Mouse (Mus musculus): ENCODE data around the gene Ap1g1.
"Not testable (repeated sequence)": the region's sequence is repeated elsewhere in the genome, so short reads cannot be mapped to it uniquely, and the experiment has no call there.

Gene Ap1g1

DNA sequence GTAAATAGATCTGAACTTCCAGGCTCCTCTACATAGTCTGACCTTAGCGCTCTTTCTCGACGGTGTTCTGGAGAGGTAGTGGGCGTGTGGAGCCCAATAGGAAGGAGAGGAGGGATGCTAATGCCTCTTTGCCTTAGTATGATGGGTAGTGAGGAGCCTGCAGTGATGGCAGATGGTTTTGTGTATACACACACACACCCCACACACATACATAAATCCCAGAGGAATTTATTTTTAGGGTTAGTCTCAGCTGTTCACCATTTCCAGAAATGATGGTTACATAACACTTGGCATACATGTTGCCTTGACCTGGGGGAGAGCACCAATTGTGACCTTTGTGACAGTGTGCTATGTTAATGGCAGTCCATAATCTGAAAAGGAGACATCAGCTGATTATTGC lies 87.2 kb downstream of the Ap1g1 start:
- no peak for DNase-seq (ENCODE audit: low read depth)

DNA sequence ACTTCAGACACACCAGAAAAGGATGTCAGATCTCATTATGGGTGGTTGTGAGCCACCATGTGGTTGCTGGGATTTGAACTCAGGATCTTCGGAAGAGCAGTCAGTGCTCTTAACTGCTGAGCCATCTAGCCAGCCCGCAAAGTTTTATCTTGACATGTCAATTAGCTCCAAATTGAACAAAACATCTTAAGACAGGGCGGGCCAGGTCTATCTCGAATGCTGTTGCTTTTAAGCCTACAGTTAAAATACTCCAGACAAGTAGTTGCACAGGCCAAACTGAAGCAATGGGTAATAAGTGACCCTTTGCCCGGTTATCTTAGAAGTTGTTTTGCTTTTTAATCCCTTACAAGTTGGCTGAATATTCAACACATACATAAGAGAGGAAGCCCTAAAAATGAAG lies 88.3 kb downstream of the Ap1g1 start:
- no peak for DNase-seq (ENCODE audit: low read depth)

DNA sequence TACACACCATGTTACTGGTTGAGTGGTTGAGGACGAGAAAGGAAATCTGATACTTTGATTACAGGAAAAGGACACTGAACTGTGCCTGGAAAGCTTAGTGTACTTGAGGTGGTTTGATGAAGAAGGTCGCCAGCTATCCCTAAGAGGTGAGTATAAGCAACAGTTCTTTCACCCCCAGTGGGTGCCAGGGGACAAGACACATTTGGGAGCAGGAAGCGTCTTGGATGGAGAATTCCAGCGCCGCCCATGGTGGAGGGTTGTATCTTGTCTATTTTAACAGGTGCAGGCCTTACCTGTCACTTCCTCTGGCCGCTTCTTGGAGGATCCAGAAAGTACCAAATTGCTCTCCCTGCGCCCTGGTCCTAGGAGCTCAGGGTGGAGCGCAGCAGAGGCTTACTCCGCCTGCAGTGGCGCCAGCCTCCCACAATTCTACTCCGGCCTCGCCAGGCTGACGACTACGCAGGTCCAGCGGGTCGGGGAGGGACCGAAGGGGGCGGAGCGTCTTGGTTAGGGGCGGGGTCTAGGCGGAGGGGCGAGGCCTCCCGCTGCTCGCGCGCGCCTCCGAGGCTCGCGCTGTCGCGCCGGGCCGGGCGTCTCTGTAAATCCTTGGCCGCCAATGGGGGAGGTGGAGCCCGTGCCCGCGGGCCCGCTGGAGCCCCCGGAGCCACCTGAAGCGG lies 89.8 kb downstream of the Ap1g1 start, which contains the start of gene Phlpp2:
Gene Phlpp2, plus strand, starts transcription at position 540 of the 677 bp plus-strand sequence.
- DNase-seq (ENCODE audit: low read depth): peak; percentile 94

DNA sequence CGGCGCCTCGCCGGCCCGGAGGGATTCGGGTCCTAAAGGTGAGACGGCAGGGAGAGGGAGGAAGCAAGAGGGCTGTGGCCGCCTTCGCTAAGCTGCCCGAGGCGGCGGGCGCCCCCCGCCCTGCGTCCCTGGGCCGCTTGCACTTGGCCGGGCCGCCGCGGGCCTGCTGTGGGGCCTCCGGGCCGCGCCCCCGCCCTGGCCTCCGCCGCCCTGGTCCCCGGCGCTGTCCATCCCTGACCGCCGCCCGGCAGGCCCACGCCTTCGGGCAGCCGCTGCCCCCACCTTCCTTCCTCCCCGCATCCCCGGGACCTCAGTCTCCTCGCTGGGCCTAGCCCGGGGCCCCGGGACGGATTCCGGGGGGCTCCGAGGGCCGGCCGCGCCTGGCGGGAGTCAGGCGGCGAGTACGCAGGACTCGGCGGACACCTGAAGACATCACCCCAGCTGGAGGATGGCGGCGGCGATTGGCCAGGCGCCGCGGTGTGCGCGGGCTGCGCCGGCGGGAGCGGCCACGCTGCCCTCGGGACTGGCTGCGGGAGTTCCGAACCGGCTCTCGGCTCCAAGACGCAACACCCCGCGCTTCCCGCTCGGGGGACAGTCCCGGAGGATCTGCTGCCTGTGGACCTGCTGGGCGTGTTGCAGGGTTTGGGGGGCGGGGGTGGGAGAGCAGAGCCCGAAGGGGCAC lies 90.5 kb downstream of the Ap1g1 start:
- peak; percentile 55 for DNase-seq (ENCODE audit: low read depth)

DNA sequence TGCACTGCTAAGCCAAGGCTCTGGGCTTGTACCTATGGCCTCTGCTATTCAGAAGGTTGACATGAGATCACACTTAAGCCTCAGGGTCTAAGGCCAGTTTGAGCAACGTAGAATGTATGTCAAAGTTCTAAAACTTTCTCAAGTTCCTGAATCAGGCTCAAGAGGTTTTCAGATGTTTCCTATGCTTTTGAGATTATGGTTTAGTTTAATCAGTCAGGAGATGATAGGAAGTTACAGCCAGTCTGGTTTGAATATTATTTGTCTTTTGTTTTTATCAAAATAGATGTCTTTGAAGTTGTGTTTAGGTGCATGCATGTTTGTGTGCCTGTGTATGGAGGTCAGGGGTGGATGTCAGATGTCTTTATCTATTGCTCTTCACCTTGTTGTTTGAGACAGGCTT lies 92.7 kb downstream of the Ap1g1 start:
- no peak for DNase-seq (ENCODE audit: low read depth)

DNA sequence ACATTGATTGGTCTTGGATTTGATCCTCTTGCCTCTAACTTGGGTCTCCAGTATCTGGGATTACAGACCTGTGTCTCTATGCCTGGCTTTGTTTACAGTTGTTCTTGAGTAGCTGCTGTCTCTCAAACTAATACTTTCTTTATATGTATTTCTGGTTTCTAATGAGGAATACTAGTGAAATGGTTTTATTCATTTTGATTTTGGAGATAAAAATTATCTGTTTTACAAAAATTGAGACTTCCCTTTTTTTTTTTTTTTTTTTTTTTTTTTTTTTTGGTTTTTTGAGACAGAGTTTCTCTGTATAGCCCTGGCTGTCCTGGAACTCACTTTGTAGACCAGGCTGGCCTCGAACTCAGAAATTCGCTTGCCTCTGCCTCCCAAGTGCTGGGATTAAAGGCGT lies 95.4 kb downstream of the Ap1g1 start:
- not testable (repeated sequence) for DNase-seq (ENCODE audit: low read depth)

DNA sequence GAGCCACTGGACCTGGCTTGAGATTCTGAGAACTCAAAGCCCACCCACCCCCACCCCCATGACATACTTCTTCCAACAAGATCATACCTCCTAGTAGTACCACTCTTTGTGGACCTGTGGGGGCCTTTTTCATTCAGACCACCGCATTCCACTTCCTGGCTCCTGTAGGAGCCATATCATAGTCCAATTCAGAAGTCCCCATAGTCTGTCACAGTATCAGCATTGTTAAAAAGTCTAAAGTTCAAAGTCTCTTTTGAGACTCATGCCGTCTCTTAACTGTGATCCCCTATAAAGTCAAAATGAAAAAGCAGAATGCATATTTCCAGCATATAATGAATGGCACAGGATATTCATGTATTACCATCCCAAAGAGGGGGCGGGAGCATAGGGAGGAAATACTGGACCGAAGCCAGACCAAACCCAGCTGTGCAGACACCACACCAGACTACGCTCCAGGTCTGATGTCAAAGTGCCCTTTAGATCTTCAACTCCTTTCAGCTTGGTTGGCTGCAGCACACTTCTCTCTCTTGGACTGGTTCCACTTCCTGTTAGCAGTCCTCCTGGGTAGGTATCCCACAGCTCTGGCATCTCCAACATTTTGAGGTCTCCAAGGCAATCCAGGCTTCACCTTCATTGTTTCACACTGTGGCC lies 101.8 kb downstream of the Ap1g1 start:
- DNase-seq (ENCODE audit: low read depth): no peak

DNA sequence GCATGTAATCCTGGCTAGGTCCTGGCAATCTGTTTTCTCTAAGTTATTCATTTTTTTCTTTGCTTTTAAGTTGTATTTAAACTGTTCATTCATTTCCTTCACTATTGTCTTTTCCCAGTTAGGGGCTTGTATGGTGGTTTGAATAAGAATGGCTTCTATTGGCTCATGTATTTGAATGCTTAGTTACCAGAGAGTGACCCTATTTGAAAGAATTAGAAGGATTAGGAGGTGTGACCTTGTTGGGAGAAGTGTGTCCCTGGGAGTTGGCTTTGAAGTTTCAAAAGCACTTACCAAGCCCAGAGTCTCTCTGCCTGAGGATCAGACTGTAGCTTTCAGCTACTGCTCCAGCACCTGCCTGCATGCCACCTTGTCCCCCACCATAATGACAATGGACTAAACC lies 106.9 kb downstream of the Ap1g1 start:
- DNase-seq (ENCODE audit: low read depth): no peak

DNA sequence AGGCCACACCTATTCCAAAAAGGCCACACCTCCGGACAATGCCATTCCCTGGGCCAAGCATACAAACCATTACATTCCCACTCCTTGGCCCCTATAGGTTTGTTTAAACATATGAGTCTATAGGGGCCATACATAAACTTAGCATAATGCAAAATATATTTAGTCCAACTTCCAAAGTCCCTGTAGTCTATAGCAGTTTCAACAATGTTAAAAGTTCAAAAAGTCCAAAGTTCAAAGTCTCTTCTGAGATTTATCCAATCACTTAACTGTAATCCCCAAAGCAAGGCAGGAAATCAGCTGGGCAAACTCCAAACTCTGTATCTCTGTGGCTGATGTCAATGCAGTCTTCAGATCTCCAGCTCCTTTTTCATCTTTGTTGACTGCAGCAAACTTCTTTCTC lies 110.9 kb downstream of the Ap1g1 start:
- DNase-seq (ENCODE audit: low read depth): no peak

DNA sequence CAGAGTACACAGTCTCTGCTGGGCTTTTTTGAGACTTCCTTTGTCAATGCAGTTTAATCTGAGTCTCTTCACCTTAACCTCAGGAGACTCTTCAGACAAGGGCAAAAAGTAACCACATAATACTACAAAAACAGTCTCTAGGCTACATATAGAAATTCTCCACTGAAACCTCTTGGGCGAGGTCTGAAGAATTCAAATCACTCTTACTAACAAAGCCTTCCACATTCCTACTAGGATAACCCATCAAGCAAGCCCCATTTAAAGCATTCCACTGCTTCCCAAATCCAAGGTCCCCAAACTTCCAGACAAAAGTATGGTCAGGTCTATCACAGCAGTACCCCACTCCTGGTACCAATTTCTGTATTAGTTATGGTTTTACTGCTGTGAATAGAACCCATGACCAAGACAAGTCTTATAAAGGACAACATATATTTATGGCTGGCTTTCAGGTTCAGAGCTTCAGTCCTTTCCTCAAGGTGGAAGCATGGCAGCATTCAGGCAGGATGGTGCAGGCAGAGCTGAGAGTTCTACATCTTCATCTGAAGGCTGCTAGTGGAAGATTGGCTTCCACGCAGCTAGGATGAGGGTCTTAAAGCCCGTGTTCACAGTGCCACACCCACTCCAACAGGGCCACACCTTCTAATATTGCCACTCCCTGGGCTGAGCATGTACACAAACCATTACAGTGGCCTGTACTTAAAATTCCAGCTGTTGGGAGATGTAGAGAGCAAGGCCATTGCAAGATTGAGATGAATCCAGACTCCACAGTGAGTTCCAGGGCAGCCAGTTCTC lies 112.6 kb downstream of the Ap1g1 start:
- no peak for DNase-seq (ENCODE audit: low read depth)

DNA sequence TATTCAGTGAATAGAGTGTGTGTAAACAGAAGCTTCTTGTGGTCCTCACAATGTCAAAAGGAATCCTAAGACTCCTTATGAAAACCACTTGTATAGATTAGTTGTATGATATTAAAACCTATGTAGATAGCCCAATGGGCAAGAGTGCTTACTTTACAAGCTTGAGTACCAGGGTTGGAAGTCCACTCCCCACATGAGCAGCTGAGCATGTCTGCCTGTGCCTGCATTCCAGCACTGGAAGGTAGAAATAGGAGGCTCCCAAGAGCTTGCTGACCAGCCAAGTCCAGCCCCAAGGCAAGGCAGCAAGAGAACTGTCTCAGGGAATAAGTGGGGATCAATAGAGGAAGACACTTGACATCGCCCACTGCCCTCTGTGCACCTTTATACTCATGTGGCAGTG lies 116.3 kb downstream of the Ap1g1 start:
- DNase-seq (ENCODE audit: low read depth): no peak

DNA sequence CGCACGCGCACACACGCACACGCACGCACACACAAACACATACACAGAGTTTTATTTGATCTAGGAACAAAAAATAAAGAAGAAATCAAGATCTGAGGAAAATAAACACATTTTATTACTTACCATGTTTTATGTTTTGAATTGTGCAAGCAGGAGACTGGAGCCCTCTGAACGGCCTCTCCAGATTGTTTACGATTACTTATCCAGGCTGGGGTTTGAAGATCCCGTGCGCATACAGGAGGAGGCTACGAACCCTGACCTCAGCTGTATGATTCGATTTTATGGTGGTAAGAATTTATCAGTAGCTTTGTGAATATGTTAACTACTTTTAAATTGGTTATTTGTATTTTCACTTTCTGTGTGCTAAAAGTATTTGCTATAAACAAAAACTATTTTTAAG lies 117.0 kb downstream of the Ap1g1 start:
- no peak for DNase-seq (ENCODE audit: low read depth)

DNA sequence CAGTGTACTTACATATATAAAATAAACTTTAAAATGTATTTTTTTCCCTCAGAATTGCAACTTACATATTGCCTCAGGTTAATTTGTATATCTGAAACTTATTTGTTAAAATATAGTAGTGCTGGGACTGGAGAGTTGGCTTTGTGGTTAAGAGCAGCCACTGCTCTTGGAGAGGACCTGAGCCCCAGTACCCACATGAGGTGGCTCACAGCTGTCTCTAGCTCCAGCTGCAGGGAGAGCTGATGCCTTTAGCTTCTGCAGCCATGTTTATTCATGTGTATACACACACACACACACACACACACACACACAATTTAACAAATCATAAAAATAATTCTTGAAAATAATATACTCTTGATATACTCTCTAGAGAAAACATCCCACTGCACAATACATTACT lies 124.0 kb downstream of the Ap1g1 start:
- DNase-seq (ENCODE audit: low read depth): no peak

DNA sequence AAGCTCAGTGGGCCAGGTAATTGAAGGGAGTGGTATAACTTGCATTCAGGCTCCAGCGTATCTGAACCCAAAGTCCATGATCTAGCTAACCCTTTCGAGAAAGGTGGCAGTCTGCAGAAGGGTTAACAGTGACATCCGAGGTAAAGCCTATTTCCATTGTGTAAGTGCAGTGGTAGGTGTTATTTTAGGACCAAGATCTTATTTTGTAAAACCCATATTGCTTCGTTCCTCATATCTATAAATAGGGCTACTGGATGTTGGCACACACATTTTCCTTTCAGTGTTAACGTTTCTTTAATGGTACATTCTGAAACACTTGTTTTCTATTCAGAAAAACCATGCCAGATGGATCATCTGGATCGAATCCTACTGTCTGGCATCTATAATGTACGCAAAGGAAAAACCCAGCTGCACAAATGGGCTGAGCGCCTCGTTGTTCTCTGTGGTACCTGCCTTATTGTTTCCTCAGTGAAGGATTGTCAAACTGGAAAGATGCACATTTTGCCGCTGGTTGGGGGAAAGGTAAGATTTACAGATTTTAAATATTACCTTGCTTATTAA lies 125.6 kb downstream of the Ap1g1 start:
- no peak for DNase-seq (ENCODE audit: low read depth)

DNA sequence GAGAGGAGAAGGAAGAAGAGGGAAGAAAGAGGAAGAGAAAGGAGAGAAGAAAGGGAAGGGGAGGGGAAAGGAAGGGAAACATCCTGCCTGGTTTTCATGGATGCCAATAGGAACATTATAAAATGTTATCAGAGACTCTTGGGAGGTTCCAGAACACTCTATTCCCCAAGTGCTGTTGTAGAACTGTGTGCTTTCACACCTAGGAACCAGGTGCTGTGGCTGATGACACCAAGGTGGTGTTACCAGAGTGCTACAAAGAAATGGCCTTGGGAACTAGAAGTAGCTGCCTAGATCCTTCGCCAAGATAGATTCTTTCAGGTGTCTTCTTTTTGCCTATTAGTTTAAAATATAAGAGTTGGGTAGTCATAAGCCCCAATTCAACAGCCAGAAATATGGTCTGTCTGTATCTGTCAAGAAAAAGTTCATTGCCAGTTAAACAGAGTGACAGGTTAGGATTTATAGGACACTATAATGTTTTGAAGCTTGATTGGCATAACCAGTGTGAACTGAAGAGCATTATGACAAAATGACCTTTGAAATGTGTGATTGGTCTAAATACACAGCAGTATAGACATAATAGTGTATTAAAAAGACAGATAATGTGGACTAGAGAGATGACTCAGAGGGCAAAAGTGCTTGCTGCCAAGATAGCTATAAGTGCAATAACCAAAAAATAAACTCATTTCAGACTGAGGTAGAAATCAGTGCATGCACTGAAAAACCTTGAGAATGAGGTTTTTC lies 126.7 kb downstream of the Ap1g1 start:
- no peak for DNase-seq (ENCODE audit: low read depth)

DNA sequence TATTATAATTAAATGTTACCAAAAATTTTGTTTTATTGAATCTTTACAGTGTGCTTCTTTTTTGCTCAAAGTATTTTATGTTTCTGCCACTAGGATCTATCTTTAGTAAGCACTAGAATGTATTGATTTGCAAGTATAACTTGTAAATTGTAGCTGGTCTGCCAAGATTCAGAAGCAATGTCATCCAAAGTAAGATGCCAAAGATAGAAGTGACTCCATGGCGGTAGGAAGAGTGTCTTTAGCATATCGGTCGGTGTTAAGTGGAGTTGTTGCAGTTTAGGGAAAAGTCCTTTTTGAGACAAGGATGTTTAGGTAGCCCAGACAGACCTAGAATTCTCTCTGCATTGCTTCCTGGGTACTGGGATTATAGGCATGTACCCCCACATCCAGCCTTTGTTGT lies 128.6 kb downstream of the Ap1g1 start:
- no peak for DNase-seq (ENCODE audit: low read depth)

DNA sequence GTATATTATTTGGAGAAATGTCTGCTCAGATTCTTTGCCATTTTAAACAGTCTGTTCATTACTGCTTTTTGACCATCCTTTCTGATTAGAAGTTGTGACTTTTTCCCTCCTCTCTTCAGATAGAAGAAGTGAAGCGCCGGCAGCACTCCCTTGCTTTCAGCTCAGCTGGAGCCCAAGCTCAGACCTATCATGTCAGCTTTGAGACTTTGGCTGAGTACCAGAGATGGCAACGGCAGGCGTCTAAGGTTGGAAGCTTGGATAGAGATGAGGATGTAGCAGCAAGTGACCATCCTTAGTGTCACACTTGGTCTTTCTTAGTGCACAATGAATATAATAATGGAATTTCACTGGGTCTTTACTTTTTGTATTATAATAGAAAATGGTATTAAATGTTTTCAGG lies 129.0 kb downstream of the Ap1g1 start:
- no peak for DNase-seq (ENCODE audit: low read depth)

Measured in induced T-regulatory cell, adult 2 months (primary cell).